Mouse (Mus musculus): Measurements from ENCODE around the gene Ttll1.

The Ttll1 gene

GRCm38 (mm10) chr15:83457541-83457940 is 53.2 kb downstream of the Ttll1 start:
- no peak for DNase-seq (ENCODE audit: low read depth in 2 of 2, low spot score in 2 of 2)

GRCm38 (mm10) chr15:83455637-83456036 is 55.1 kb downstream of the Ttll1 start:
- DNase-seq (ENCODE audit: low read depth in 2 of 2, low spot score in 2 of 2) = no peak

GRCm38 (mm10) chr15:83455034-83455433 is 55.7 kb downstream of the Ttll1 start:
- no peak for DNase-seq (ENCODE audit: low read depth in 2 of 2, low spot score in 2 of 2)

- no peak for DNase-seq (ENCODE audit: low read depth in 2 of 2, low spot score in 2 of 2)
Measured at GRCm38 (mm10) chr15:83454419-83454818, 56.3 kb downstream of the Ttll1 start.

GRCm38 (mm10) chr15:83453879-83454278 is 56.8 kb downstream of the Ttll1 start:
- no peak for DNase-seq (ENCODE audit: low read depth in 2 of 2, low spot score in 2 of 2)

GRCm38 (mm10) chr15:83452219-83452760 is 58.4 kb downstream of the Ttll1 start:
- DNase-seq (ENCODE audit: low read depth in 2 of 2, low spot score in 2 of 2) = no peak

GRCm38 (mm10) chr15:83451621-83452210 is 59.0 kb downstream of the Ttll1 start:
- DNase-seq (ENCODE audit: low read depth in 2 of 2, low spot score in 2 of 2) = no peak

- DNase-seq (ENCODE audit: low read depth in 2 of 2, low spot score in 2 of 2) = no peak
Measured at GRCm38 (mm10) chr15:83450007-83450406, 60.7 kb downstream of the Ttll1 start.

GRCm38 (mm10) chr15:83448646-83449045 is 62.0 kb downstream of the Ttll1 start:
- DNase-seq (ENCODE audit: low read depth in 2 of 2, low spot score in 2 of 2) = no peak

GRCm38 (mm10) chr15:83447791-83448544 is 62.7 kb downstream of the Ttll1 start:
- DNase-seq (ENCODE audit: low read depth in 2 of 2, low spot score in 2 of 2) = no peak

GRCm38 (mm10) chr15:83445908-83446307 is 64.8 kb downstream of the Ttll1 start:
- DNase-seq (ENCODE audit: low read depth in 2 of 2, low spot score in 2 of 2) = no peak

- no peak for DNase-seq (ENCODE audit: low read depth in 2 of 2, low spot score in 2 of 2)
Measured at GRCm38 (mm10) chr15:83445383-83445782, 65.3 kb downstream of the Ttll1 start.

- DNase-seq (ENCODE audit: low read depth in 2 of 2, low spot score in 2 of 2) = no peak
Measured at GRCm38 (mm10) chr15:83444425-83444824, 66.3 kb downstream of the Ttll1 start.

- DNase-seq (ENCODE audit: low read depth in 2 of 2, low spot score in 2 of 2) = no peak
Measured at GRCm38 (mm10) chr15:83442495-83443037, 68.1 kb downstream of the Ttll1 start.

- DNase-seq (ENCODE audit: low read depth in 2 of 2, low spot score in 2 of 2) = no peak
Measured at GRCm38 (mm10) chr15:83440726-83441125, 70.0 kb downstream of the Ttll1 start.

- no peak for DNase-seq (ENCODE audit: low read depth in 2 of 2, low spot score in 2 of 2)
Measured at GRCm38 (mm10) chr15:83436541-83436940, 74.2 kb downstream of the Ttll1 start.

- no peak for DNase-seq (ENCODE audit: low read depth in 2 of 2, low spot score in 2 of 2)
Measured at GRCm38 (mm10) chr15:83435324-83436090, 75.2 kb downstream of the Ttll1 start.

GRCm38 (mm10) chr15:83434692-83435091 is 76.0 kb downstream of the Ttll1 start:
- DNase-seq (ENCODE audit: low read depth in 2 of 2, low spot score in 2 of 2) = no peak
